Mouse (Mus musculus): Measurements from ENCODE around the gene Iqck.

DNA sequence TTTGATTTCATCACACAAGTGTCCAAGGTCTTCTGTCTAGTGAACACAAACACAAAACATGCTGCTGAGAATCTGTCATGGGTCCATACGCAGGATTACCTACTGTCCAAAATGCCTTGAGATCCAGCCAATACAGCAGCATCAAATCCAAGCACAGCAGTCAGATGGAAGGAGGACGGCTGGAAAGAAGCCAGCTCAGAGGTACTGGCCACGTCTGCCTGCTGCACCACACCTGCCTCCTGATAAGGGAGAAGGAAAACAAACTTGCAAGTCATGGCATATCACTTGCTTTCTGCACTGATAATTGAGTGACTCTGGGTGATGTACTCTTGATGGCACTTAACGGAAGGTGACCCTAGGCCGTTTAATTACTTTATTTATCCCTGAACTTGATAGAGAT, 10.4 kb upstream of the Iqck start:
- TF ChIP-seq EP300 (IDR thresholded peaks at IDR 0.05; ENCODE audit: low read depth) = no peak
- TF ChIP-seq CTCF (IDR thresholded peaks at IDR 0.05; ENCODE audit: low read depth) = no peak

All from liver, embryonic 14.5 days (tissue).